ENCODE assay signal across 8 mouse cellular contexts in the genomic region with DNA sequence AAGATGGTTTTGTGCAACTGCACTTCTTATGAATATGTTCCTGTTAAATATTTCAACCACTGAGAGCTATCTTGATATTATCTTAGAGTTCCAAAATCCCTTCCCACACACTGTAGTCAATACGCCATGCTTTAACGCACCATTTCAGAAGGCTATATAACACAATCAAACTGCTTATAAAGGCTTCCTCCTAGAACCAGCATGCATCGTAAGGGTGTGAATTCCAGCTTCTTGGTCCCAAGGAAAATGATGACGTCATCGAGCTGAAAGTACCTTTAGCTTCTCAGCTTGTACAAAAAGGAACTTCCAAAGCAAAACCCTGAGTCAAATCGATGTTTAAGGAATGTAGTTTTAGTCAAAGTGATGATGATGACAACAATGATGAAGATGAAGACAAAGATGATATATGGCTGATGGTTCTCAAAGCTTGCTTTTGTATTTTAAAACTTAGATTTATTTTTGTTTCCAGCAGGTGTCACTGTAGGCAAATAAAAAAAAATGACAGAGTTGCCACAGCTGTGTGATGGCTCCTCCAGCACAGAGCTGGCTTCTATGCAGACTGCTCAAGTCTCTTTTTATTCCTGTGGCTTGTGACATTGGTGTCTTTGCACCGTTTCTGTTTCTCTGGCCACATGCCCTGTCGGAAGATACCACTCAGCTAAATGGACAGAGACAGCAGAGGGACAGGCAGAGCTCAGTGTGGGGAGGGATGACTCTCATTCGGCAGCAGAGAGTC.
DNase-seq lines count a peak whose midpoint lies in the region; TF ChIP-seq lines count a peak whose summit lies in the region.

No protein-coding gene starts in this region.

- H3K4me1 ChIP-seq in lung, adult 2 months (ENCODE audit: control insufficient read depth, insufficient read depth, low read length) = no peaks in the 10 kb centered on the region

- H3K4me3 ChIP-seq in lung, adult 2 months (replicated peaks; ENCODE audit: extremely low read depth, low read depth, low read length) = no peak overlapping the region

- intact Hi-C loops in left cerebral cortex, postnatal 36 days (cut with DNase I) = loop anchor here (2.0 to 10.0 kb wide), 4 partner anchors 99 to 1251 kb away; no protein-coding TSS in a partner anchor

- TF ChIP-seq CTCF in lung, adult 2 months (IDR thresholded peaks at IDR 0.05; ENCODE audit: insufficient read depth, low read length) = no peak

- TF ChIP-seq POLR2A in lung, adult 2 months (IDR thresholded peaks at IDR 0.05; ENCODE audit: borderline replicate concordance, extremely low read depth, low read depth, low read length) = no peak

- DNase-seq in A20 (ENCODE audit: low read depth, low spot score) (peak; percentile 34), R1 (ENCODE audit: low read depth, low spot score) (peak; percentile 32)
- DNase-seq in forelimb bud, embryonic 11.5 days (ENCODE audit: low read depth, low spot score) = peak; percentile 16
- peak; percentile 35 to 37 for DNase-seq in left cerebral cortex, postnatal 36 days (ENCODE audit: low spot score in 2 of 2)
- DNase-seq in right cerebral cortex, postnatal 25 days = peak; percentile 35
- DNase-seq in thymus, postnatal 36 days = no peak
- no peak for DNase-seq in kidney, postnatal 10 days
- DNase-seq in lung, adult 2 months = no peak

- WGBS in lung, adult 2 months = 64% methylated on average over 9 of the region's 9 CpGs

Comparison
In these comparisons a context has a peak if more than half of its experiments do, and no peak if none do; other contexts are left out.
1. DNase-seq: peak in A20 (single experiment), R1 (single experiment), forelimb bud, embryonic 11.5 days (single experiment), left cerebral cortex, postnatal 36 days (2 of 2) and right cerebral cortex, postnatal 25 days (single experiment); none in thymus, postnatal 36 days (0 of 2), kidney, postnatal 10 days (single experiment) and lung, adult 2 months (single experiment).